Mouse (Mus musculus): ENCODE data around the gene Syne1.

GRCm38 (mm10) chr10:5195288-5195687 lies 356.0 kb downstream of the Syne1 start:
- TF ChIP-seq CTCF (IDR thresholded peaks at IDR 0.05; ENCODE audit: control insufficient read depth, insufficient read depth, low read length) (no peak), POLR2A (IDR thresholded peaks at IDR 0.05; ENCODE audit: borderline replicate concordance, control insufficient read depth, low read depth, low read length) (no peak)

All from bone marrow, adult 2 months (tissue).